Mouse (Mus musculus) MEL-GATA-1-ER (cell line): ENCODE data around the gene Prrt1.

Source experiments
- DNase-seq: peaks from one replicate; pipeline ENCODE4 v3.0.0-alpha.2; 2012; ENCODE audit warnings: low read depth; ENCODE audit errors: extremely low read depth

Gene Prrt1

DNA sequence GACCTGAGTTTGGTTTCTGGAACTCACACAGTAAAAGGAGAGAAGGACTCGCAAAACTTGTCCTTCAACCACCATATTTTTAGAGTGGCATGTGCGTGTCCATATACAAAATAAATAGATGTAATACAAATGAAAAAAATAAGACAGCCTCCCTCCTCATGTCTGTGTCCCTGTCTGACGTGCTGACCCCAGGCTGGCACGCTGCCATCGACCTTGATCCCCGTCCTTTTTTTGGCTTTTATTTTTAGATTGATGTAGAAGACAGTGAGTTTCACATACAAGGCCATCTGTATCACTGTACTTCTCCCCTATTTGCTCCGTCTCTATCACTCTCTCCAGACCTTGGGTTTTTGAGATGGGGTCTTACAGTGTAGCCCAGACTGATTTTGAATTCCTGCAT lies 35.1 kb downstream of the Prrt1 start:
- DNase-seq: no peak

DNA sequence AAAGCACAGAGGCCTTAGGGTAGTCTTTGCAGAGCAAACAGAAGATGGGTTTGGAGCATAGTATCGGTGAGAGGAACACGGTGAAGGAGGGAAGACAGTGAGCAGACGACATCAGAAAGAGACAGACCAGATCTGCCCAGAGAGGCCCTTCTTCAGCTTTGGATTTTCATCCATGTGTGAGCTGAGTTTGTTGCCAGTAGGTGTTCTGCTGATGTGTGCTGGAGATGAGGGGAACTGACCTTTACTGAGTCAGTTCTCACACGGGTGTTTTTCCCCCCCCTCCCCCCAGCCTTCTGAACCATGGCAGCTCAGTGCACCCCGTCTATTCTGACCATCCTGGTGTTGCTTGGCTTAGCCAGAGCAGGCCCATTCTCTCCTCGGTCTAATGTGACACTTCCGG lies 40.9 kb downstream of the Prrt1 start, which contains the start of gene Tnxb:
Gene Tnxb (plus strand): TSS at position 301 of the 400 bp plus-strand sequence.
- no peak for DNase-seq

GRCm38 (mm10) chr17:34671151-34672066 lies 42.1 kb downstream of the Prrt1 start:
- DNase-seq: no peak

DNA sequence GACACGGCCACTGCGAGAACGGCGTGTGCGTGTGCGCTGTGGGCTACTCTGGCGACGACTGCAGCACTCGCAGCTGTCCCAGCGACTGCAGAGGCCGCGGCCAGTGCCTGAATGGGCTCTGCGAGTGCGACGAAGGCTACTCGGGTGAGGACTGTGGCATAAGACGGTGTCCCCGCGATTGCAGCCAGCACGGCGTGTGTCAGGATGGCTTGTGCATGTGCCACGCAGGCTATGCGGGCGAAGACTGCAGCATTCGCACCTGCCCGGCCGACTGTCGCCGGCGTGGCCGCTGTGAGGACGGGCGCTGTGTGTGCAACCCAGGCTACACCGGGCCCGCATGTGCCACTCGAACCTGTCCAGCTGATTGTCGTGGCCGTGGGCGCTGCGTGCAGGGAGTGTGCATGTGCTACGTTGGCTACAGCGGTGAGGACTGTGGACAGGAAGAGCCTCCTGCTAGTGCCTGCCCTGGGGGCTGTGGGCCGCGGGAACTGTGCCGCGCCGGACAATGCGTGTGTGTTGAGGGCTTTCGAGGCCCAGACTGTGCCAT lies 43.0 kb downstream of the Prrt1 start:
- DNase-seq: no peak

GRCm38 (mm10) chr17:34673139-34673538 lies 43.8 kb downstream of the Prrt1 start:
- DNase-seq: no peak

- DNase-seq: no peak
These were observed 45.3 kb downstream of the Prrt1 start for GRCm38 (mm10) chr17:34674524-34675204.

- DNase-seq: no peak
These were observed 46.1 kb downstream of the Prrt1 start for GRCm38 (mm10) chr17:34675205-34676092.

GRCm38 (mm10) chr17:34676093-34676460 lies 46.7 kb downstream of the Prrt1 start:
- no peak for DNase-seq

GRCm38 (mm10) chr17:34676671-34677070 lies 47.3 kb downstream of the Prrt1 start:
- DNase-seq: no peak

DNA sequence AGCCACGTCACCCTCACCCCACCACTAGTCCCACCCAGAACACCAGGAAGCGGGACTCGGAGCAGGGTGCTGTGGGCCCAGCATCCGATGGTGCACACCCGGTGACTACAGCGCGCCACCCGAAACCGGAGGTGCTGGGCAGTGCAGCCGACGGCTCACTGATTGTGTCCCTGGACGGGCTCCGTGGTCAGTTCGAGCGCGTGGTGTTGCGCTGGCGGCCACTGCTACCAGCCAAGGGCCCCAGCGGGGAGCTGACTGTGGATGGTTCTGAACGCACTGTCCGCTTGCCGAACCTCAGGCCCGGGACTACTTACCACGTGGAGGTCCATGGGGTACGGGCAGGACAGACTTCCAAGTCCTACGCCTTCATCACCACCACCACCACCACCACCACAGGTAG lies 50.9 kb downstream of the Prrt1 start:
- DNase-seq: no peak

GRCm38 (mm10) chr17:34680621-34681020 lies 51.3 kb downstream of the Prrt1 start:
- DNase-seq: no peak

- DNase-seq: no peak
These were observed 51.8 kb downstream of the Prrt1 start for GRCm38 (mm10) chr17:34681132-34681571.

DNA sequence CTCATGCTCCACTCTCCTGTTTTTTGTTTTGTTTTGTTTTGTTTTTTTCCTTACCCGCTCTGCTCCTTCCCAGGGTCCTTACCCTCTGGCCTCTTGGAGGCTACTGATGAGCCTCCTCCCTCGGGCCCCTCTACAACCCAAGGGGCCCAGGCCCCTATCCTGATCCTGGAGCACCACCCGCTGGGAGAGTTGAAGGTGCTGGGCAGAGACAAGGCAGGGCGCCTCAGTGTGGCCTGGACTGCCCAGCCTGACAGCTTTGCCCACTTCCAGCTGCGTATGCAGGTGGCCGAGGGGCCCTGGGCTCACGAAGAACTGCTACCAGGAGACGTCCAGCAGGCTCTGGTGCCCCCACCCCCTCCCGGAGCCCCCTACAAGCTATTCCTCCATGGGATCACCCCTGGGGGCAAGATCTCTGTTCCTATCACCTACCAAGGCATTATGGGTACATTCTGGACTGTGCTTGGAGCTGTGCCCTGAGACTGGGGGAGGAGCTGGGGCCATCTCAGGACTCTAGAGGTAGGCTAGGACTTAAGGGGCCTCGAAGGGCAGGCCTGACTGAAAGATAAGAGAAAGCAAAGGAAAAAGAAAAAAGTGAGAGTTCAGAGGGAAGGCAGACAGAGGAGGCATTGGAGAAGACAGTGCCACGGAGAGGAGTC lies 52.7 kb downstream of the Prrt1 start:
- no peak for DNase-seq
